Comparison of ENCODE assay signal across 8 mouse cellular contexts in genomic region chr16:13671685-13672385, GRCm38 (mm10). TPM values are rescaled to one million over a fixed set of nuclear protein-coding genes. Genes with fewer than 3 reads are reported as not detected.
DNase-seq lines count a peak whose midpoint lies in the region; ATAC-seq lines count a peak whose summit lies in the region.

Gene Bfar (plus strand): TSS chr16:13671858.
Gene 3110001I22Rik (plus strand): TSS chr16:13671929.

- DNase-seq in CD4-positive, CD25-positive, alpha-beta regulatory T cell, adult 2 months (ENCODE audit: low read depth, low spot score) = peak; percentile 97
- DNase-seq in fat pad, adult 2 months (ENCODE audit: extremely low read depth, low read depth, low spot score) = peak; percentile 51
- DNase-seq in kidney, postnatal 14 days = peak; percentile 95
- peak; percentile 88 for DNase-seq in liver, embryonic 13.5 days
- peak; percentile 88 for DNase-seq in neural tube, embryonic 10.5 days (ENCODE audit: extremely low spot score, low spot score)

- peak; percentile 90 for ATAC-seq in heart, embryonic 14.5 days (ENCODE audit: insufficient number of reproducible peaks, insufficient read depth, low FRiP score, low read depth)
- peak; percentile 82 for ATAC-seq in liver, embryonic 13.5 days (ENCODE audit: low read depth)
- peak; percentile 92 for ATAC-seq in stomach, embryonic 16.5 days (ENCODE audit: insufficient read depth, low FRiP score)

- peak within 1 kb of the TSS; percentile 92 for H3K9ac ChIP-seq in heart, embryonic 14.5 days (ENCODE audit: low read length)
- H3K9ac ChIP-seq in liver, embryonic 13.5 days = peak within 1 kb of the TSS; percentile 91
- peak within 1 kb of the TSS; percentile 93 for H3K9ac ChIP-seq in stomach, embryonic 16.5 days (ENCODE audit: low read length)

- H3K36me3 ChIP-seq in heart, embryonic 14.5 days (ENCODE audit: control insufficient read depth, insufficient read depth, low read length) = peaks cover 7% of the 10 kb centered on the region
- H3K36me3 ChIP-seq in liver, embryonic 13.5 days = peaks cover 7% of the 10 kb centered on the region
- H3K36me3 ChIP-seq in stomach, embryonic 16.5 days (ENCODE audit: control insufficient read depth, insufficient read depth, low read length) = peaks cover 2% of the 10 kb centered on the region; the same call in 1 of the 2 replicates

- H3K27ac ChIP-seq in brown adipose tissue, adult 24 weeks (replicated peaks; ENCODE audit: low read depth, low read length) = peak within 1 kb of the TSS; percentile 95
- peak within 1 kb of the TSS; percentile 90 to 91 for H3K27ac ChIP-seq in heart, embryonic 14.5 days (replicated peaks in 1 of 2; ENCODE audit: control insufficient read depth in 1 of 2, insufficient read depth in 1 of 2, low read depth in 2 of 2, low read length in 2 of 2)
- peak within 1 kb of the TSS; percentile 84 for H3K27ac ChIP-seq in liver, embryonic 13.5 days
- H3K27ac ChIP-seq in stomach, embryonic 16.5 days (ENCODE audit: low read length) = peak within 1 kb of the TSS; percentile 87

- peak within 1 kb of the TSS; percentile 66 for H3K4me2 ChIP-seq in heart, embryonic 14.5 days (ENCODE audit: low read length)
- peak within 1 kb of the TSS; percentile 93 for H3K4me2 ChIP-seq in liver, embryonic 13.5 days
- peak within 1 kb of the TSS; percentile 71 for H3K4me2 ChIP-seq in stomach, embryonic 16.5 days (ENCODE audit: low read depth, low read length)

- H3K27me3 ChIP-seq in heart, embryonic 14.5 days (ENCODE audit: control insufficient read depth, insufficient read depth, low read length) = no peaks in the 10 kb centered on the region
- H3K27me3 ChIP-seq in liver, embryonic 13.5 days = no peaks in the 10 kb centered on the region
- H3K27me3 ChIP-seq in stomach, embryonic 16.5 days (ENCODE audit: control insufficient read depth, insufficient read depth, low read length) = no peaks in the 10 kb centered on the region

- peak within 1 kb of the TSS; percentile 94 for H3K4me3 ChIP-seq in brown adipose tissue, adult 24 weeks (ENCODE audit: insufficient read depth, low read depth, low read length)
- H3K4me3 ChIP-seq in heart, embryonic 14.5 days (ENCODE audit: control insufficient read depth in 1 of 2, insufficient read depth in 1 of 2, low read depth in 1 of 2, low read length in 2 of 2) = peak within 1 kb of the TSS; percentile 75 to 87
- H3K4me3 ChIP-seq in liver, embryonic 13.5 days (replicated peaks) = peak within 1 kb of the TSS; percentile 92
- H3K4me3 ChIP-seq in stomach, embryonic 16.5 days (replicated peaks; ENCODE audit: low read length) = peak within 1 kb of the TSS; percentile 94

- no peaks in the 10 kb centered on the region for H3K9me3 ChIP-seq in heart, embryonic 14.5 days (ENCODE audit: control insufficient read depth, low read length)
- H3K9me3 ChIP-seq in liver, embryonic 13.5 days (replicated peaks) = no peaks in the 10 kb centered on the region
- H3K9me3 ChIP-seq in stomach, embryonic 16.5 days (replicated peaks; ENCODE audit: control insufficient read depth, low read length) = no peaks in the 10 kb centered on the region

- under 1% methylated on average over 53 of the region's 54 CpGs for WGBS in heart, embryonic 14.5 days
- under 1% methylated on average over 54 of the region's 54 CpGs for WGBS in liver, embryonic 13.5 days (ENCODE audit: insufficient replicate concordance)
- under 1% methylated on average over 54 of the region's 54 CpGs for WGBS in stomach, embryonic 16.5 days

- peaks cover 3% of the 10 kb centered on the region; the same call in 1 of the 2 replicates for H3K4me1 ChIP-seq in brown adipose tissue, adult 24 weeks (ENCODE audit: control insufficient read depth, insufficient read depth, insufficient read length, low read length)
- peaks cover 7 to 20% of the 10 kb centered on the region in 2 experiments; a peak in 3 of 4 replicates for H3K4me1 ChIP-seq in heart, embryonic 14.5 days (ENCODE audit: control insufficient read depth in 2 of 2, insufficient read depth in 2 of 2, low read length in 2 of 2)
- peaks cover 44% of the 10 kb centered on the region for H3K4me1 ChIP-seq in liver, embryonic 13.5 days (replicated peaks)
- peaks cover 17% of the 10 kb centered on the region; the same call in 1 of the 2 replicates for H3K4me1 ChIP-seq in stomach, embryonic 16.5 days (ENCODE audit: control insufficient read depth, insufficient read depth, low read length)

RNA-seq across cellular contexts. Expression of gene Bfar, which starts in this region (rescaled TPM):
- polyA plus RNA-seq in brown adipose tissue, adult 24 weeks (2012; ENCODE audit: insufficient read depth, insufficient read length, missing spikeins) = 33.6 and 44.6 TPM in 2 replicates
- 38.9 and 42.8 TPM in 2 replicates for polyA plus RNA-seq in heart, embryonic 14.5 days (2014; fragmentation: Nextera tagmentation; extraction: Ambion mirVana)
- polyA plus RNA-seq in liver, embryonic 13.5 days (2015; fragmentation: Nextera tagmentation; extraction: Ambion mirVana) = 14.1 and 14.9 TPM in 2 replicates
- 41.9 and 47.1 TPM in 2 replicates for polyA plus RNA-seq in stomach, embryonic 16.5 days (2015; fragmentation: Nextera tagmentation; extraction: Ambion mirVana)

RNA-seq across cellular contexts. Expression of gene 3110001I22Rik, which starts in this region (rescaled TPM):
- polyA plus RNA-seq in brown adipose tissue, adult 24 weeks (2012; ENCODE audit: insufficient read depth, insufficient read length, missing spikeins) = 4.4 and 4.5 TPM in 2 replicates
- 2.8 and 3.5 TPM in 2 replicates for polyA plus RNA-seq in heart, embryonic 14.5 days (2014; fragmentation: Nextera tagmentation; extraction: Ambion mirVana)
- polyA plus RNA-seq in liver, embryonic 13.5 days (2015; fragmentation: Nextera tagmentation; extraction: Ambion mirVana) = 3.0 and 3.1 TPM in 2 replicates
- 4.6 and 4.8 TPM in 2 replicates for polyA plus RNA-seq in stomach, embryonic 16.5 days (2015; fragmentation: Nextera tagmentation; extraction: Ambion mirVana)

Comparison
In these comparisons a context has a peak if more than half of its experiments do, and no peak if none do; other contexts are left out.
1. Peak in every context shown above with its lines: DNase-seq, ATAC-seq, H3K4me3 ChIP-seq and H3K27ac ChIP-seq.